Comparison of ENCODE assay signal across 15 mouse cellular contexts in genomic region chr5:125925856-125926497, GRCm38 (mm10).
DNase-seq lines count a peak whose midpoint lies in the region; ATAC-seq and TF ChIP-seq lines count a peak whose summit lies in the region.
"Had no signal": no experiment of that assay in that cellular context is flagged by ENCODE, and none has a peak within 500 bp of the region (broad histone marks: within the 10 kb centered on the region; RNA-seq: fewer than 3 reads in every experiment).

No protein-coding gene starts in this region.

- DNase-seq in embryo, embryonic 10 days (ENCODE audit: low spot score): peak; percentile 10
- no peak for DNase-seq in embryo, embryonic 9.5 days (ENCODE audit: extremely low spot score)
- DNase-seq in midbrain, embryonic 10.5 days (ENCODE audit: low spot score): peak; percentile 15
- peak; percentile 84 for DNase-seq in hindbrain, postnatal 0 days (ENCODE audit: low spot score)
- no peak for DNase-seq in heart, adult 9 months (ENCODE audit: low spot score in 2 of 2)
- DNase-seq: kidney, adult 8-10 months; kidney, postnatal 36 days; lung, embryonic 14.5 days; spleen, adult 18-20 months had no signal

- no peak for TF ChIP-seq CTCF in cortical plate, adult 2 months (IDR thresholded peaks at IDR 0.05; ENCODE audit: extremely low read depth, insufficient read depth, low read length)
- TF ChIP-seq CTCF in hindbrain, postnatal 0 days (IDR thresholded peaks at IDR 0.05; ENCODE audit: low read depth): no peak

- H3K4me1 ChIP-seq in midbrain, embryonic 10.5 days: peaks cover 12% of the 10 kb centered on the region
- peaks cover 4% of the 10 kb centered on the region; the same call in 1 of the 2 replicates for H3K4me1 ChIP-seq in midbrain, embryonic 16.5 days (ENCODE audit: control insufficient read depth, insufficient read depth, low read length)
- H3K4me1 ChIP-seq in cortical plate, adult 2 months (ENCODE audit: control insufficient read depth, insufficient read depth, low read length): peaks cover 6% of the 10 kb centered on the region; the same call in 1 of the 2 replicates
- no peaks in the 10 kb centered on the region for H3K4me1 ChIP-seq in hindbrain, postnatal 0 days (ENCODE audit: insufficient read depth, low read length)
- H3K4me1 ChIP-seq: stomach, embryonic 15.5 days had no signal

- ATAC-seq in midbrain, embryonic 16.5 days: no peak
- ATAC-seq in hindbrain, postnatal 0 days: peak; percentile 86
- ATAC-seq: midbrain, embryonic 15.5 days had no signal

- no peaks in the 10 kb centered on the region for H3K9me3 ChIP-seq in midbrain, embryonic 10.5 days (replicated peaks)
- H3K9me3 ChIP-seq in midbrain, embryonic 16.5 days (replicated peaks; ENCODE audit: control insufficient read depth, low read length, poor library complexity, severe bottlenecking): no peaks in the 10 kb centered on the region
- no peaks in the 10 kb centered on the region for H3K9me3 ChIP-seq in hindbrain, postnatal 0 days (ENCODE audit: low read length)
- H3K9me3 ChIP-seq: midbrain, embryonic 15.5 days; neural tube, embryonic 12.5 days; stomach, embryonic 15.5 days had no signal

- no peak for TF ChIP-seq POLR2A in cortical plate, adult 2 months (IDR thresholded peaks at IDR 0.05; ENCODE audit: extremely low read depth, insufficient read depth, low read length)

- WGBS in midbrain, embryonic 10.5 days: 68% methylated on average over 7 of the region's 7 CpGs
- WGBS in midbrain, embryonic 16.5 days: 38% methylated on average over 7 of the region's 7 CpGs
- 33% methylated on average over 7 of the region's 7 CpGs for WGBS in hindbrain, postnatal 0 days

- no peak overlapping the region for H3K4me2 ChIP-seq in midbrain, embryonic 16.5 days (ENCODE audit: low read length)
- H3K4me2 ChIP-seq in hindbrain, postnatal 0 days (ENCODE audit: low read depth, low read length): no peak overlapping the region
- H3K4me2 ChIP-seq: liver, embryonic 11.5 days; lung, embryonic 14.5 days; midbrain, embryonic 15.5 days; neural tube, embryonic 12.5 days; stomach, embryonic 15.5 days had no signal

- no peak overlapping the region for H3K27ac ChIP-seq in midbrain, embryonic 10.5 days (replicated peaks)
- H3K27ac ChIP-seq in midbrain, embryonic 16.5 days (ENCODE audit: low read length): no peak overlapping the region
- H3K27ac ChIP-seq in cortical plate, adult 2 months (ENCODE audit: insufficient read depth, low read length): peak overlapping the region; percentile 68; the same call in 1 of the 2 replicates
- no peak overlapping the region for H3K27ac ChIP-seq in hindbrain, postnatal 0 days
- H3K27ac ChIP-seq: midbrain, embryonic 15.5 days; neural tube, embryonic 12.5 days; stomach, embryonic 15.5 days had no signal

- H3K4me3 ChIP-seq in midbrain, embryonic 10.5 days: no peak overlapping the region
- H3K4me3 ChIP-seq in midbrain, embryonic 16.5 days (ENCODE audit: low read depth, low read length): no peak overlapping the region
- H3K4me3 ChIP-seq in cortical plate, adult 2 months (ENCODE audit: insufficient read depth, low read length): no peak overlapping the region
- H3K4me3 ChIP-seq in hindbrain, postnatal 0 days (ENCODE audit: low read length): no peak overlapping the region
- H3K4me3 ChIP-seq: midbrain, embryonic 15.5 days; neural tube, embryonic 12.5 days; stomach, embryonic 15.5 days had no signal

- H3K27me3 ChIP-seq in midbrain, embryonic 10.5 days (ENCODE audit: low read depth, poor library complexity, severe bottlenecking): no peaks in the 10 kb centered on the region; the same call in 1 of the 2 replicates
- no peaks in the 10 kb centered on the region for H3K27me3 ChIP-seq in midbrain, embryonic 16.5 days (ENCODE audit: control insufficient read depth, insufficient read depth, low read depth, low read length)
- no peaks in the 10 kb centered on the region for H3K27me3 ChIP-seq in hindbrain, postnatal 0 days (ENCODE audit: insufficient read depth, low read length)
- H3K27me3 ChIP-seq: midbrain, embryonic 15.5 days; stomach, embryonic 15.5 days had no signal

- no peaks in the 10 kb centered on the region for H3K36me3 ChIP-seq in midbrain, embryonic 10.5 days
- H3K36me3 ChIP-seq in midbrain, embryonic 16.5 days (ENCODE audit: control insufficient read depth, insufficient read depth, low read length): no peaks in the 10 kb centered on the region
- no peaks in the 10 kb centered on the region for H3K36me3 ChIP-seq in hindbrain, postnatal 0 days (ENCODE audit: insufficient read depth, low read length)
- H3K36me3 ChIP-seq: midbrain, embryonic 15.5 days; neural tube, embryonic 12.5 days; stomach, embryonic 15.5 days had no signal

- H3K9ac ChIP-seq in midbrain, embryonic 16.5 days (ENCODE audit: low read depth, low read length): no peak overlapping the region
- H3K9ac ChIP-seq in hindbrain, postnatal 0 days (replicated peaks; ENCODE audit: low read length): no peak overlapping the region
- H3K9ac ChIP-seq: lung, embryonic 14.5 days; midbrain, embryonic 15.5 days; neural tube, embryonic 12.5 days; stomach, embryonic 15.5 days had no signal

Comparison
In these comparisons a context has a peak if more than half of its experiments do, and no peak if none do; other contexts are left out.
1. DNase-seq: peak in embryo, embryonic 10 days (single experiment), midbrain, embryonic 10.5 days (single experiment) and hindbrain, postnatal 0 days (single experiment); none in embryo, embryonic 9.5 days (single experiment) and heart, adult 9 months (0 of 2).